Mouse (Mus musculus) lung, adult 2 months (tissue): ENCODE data around the gene Papss1. TPM values are rescaled to one million over a fixed set of nuclear protein-coding genes. Genes with fewer than 3 reads are reported as not detected.

Source experiments
- DNase-seq: peaks from one replicate; pipeline ENCODE4 v3.0.0; 2022
- H3K4me1 ChIP-seq: fragments of 200-500 bp; 2 replicates; pipeline ENCODE4 v1.6.1; 2011; ENCODE audit warnings: low read length; ENCODE audit not compliant: control insufficient read depth, insufficient read depth
- H3K4me3 ChIP-seq: fragments of 200-500 bp; replicated peaks from 2 replicates; pipeline ENCODE3; 2011; ENCODE audit warnings: low read depth, mild to moderate bottlenecking, control low read depth, low read length; ENCODE audit errors: extremely low read depth
- CTCF ChIP-seq: fragments of 200-500 bp; IDR thresholded peaks from 2 replicates; pipeline ENCODE4 v1.5.1; 2011; ENCODE audit warnings: mild to moderate bottlenecking, low read length, control low read depth; ENCODE audit not compliant: insufficient read depth
- POLR2A ChIP-seq: fragments of 200-500 bp; IDR thresholded peaks from 2 replicates; pipeline ENCODE4 v1.6.1; 2011; ENCODE audit warnings: low read depth, mild to moderate bottlenecking, control low read depth, low read length, borderline replicate concordance; ENCODE audit errors: extremely low read depth
- WGBS: fragments of 180-500 bp; shearing (Covaris S2); methylation state at CpG from one replicate; pipeline ENCODE4 v1.1.7; 2018; 5-methylcytosine and 5-hydroxymethylcytosine counted together
- polyA plus RNA-seq: library from polyadenylated mRNA; depleted of rRNA; stranded (reverse); fragments of >200 nt; gene quantifications from 2 replicates; pipeline ENCODE4 v1.2.3, GENCODE M21; 2012

The Papss1 gene
- polyA plus RNA-seq, 1 experiment: 36.0 TPM

DNA sequence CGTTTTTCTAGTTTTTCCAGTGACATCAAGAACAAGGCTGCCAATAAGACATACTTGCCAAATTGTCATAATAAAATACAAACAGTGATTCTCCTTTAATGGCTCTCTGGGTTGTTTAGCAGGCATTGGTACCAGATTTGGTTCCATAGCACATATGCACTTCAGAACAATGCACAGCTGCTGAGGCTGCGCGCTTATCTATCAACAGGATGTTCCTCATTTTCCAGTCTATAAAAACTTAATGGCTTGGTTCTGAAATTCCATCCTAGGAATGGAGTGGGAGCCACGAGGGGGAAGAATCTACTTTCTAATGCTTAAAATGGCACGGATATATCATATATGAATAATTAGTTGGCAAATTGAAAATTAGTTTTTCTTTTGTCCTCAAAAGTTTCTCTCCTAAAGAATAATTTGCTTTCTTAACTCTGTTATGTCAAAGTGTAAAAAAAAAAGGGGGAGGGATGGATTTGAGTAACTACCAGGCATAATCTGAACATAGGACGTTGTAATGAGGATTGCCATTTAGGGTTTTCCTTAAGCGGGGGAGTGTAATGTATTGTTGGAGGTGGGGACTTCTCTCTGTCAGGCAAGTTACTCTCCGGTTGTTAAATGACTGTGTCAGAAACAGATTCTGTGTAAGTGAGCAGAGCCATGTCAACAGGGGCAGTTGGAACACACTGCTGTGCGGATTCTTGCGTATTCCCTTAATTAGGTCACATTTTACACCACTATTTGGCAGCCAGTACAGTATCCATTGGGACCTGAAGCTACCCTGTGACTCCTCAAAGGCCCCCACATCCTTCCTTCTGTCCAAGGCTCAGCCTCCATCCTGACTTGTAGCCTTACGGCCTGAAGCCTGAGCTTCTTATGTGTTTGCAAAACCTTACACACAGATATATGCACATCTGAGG is 66.1 kb downstream of the Papss1 start:
- no peak for TF ChIP-seq CTCF
- TF ChIP-seq POLR2A: no peak
- WGBS: 74% methylated on average over 11 of the region's 11 CpGs

DNA sequence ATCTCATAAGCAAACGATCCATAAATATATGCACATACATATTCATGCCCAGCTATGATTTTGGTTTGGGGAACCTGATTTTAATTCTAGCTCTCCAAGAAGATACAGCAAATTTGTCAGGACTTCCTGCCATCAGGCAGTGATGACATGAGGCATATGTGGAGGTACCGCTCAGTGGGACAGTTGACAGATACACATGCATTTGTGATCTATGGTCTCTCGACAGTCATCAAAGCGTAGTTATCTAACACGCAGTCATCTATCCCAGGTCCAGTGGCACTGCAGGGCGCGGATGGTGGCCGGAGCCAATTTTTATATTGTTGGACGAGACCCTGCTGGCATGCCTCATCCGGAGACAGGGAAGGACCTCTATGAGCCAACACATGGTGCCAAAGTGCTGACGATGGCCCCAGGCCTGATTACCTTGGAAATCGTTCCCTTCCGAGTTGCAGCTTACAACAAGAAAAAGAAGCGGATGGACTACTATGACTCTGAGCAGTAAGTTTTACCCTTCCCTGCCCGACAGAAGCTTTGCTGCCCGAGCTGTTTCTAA is 66.8 kb downstream of the Papss1 start:
- Histone ChIP-seq H3K4me3 (no peak overlapping the region), H3K4me1 (no peaks in the 10 kb centered on the region)
- no peak for TF ChIP-seq POLR2A
- no peak for TF ChIP-seq CTCF
- no peak for DNase-seq
- 82% methylated on average over 16 of the region's 16 CpGs for WGBS

More for the DNA sequence above, 66.1 kb downstream of the Papss1 start:
- Histone ChIP-seq H3K4me3 (no peak overlapping the region), H3K4me1 (no peaks in the 10 kb centered on the region)
- no peak for DNase-seq

DNA sequence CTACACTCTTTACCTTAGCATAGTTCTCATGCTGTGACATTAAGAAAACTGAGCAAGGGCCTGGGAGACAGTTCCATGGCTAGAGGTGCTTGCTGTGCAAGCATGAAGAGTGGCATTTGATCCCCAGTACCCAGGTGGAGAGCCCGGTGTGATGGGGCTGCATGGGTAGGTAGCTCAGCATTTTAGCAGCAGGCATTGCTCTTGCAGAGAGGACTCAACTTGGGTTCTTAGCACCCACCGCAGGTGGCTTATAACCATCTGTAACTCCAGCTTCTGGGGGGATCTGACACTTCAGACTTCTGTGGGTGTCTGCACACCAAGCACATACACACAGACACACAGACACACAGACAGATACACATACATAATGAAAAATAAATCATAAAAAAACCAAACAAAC is 69.5 kb downstream of the Papss1 start:
- Histone ChIP-seq H3K4me1 (no peaks in the 10 kb centered on the region), H3K4me3 (no peak overlapping the region)
- DNase-seq: no peak
- WGBS: 93% methylated on average over 2 of the region's 2 CpGs
- TF ChIP-seq CTCF (no peak), POLR2A (no peak)

DNA sequence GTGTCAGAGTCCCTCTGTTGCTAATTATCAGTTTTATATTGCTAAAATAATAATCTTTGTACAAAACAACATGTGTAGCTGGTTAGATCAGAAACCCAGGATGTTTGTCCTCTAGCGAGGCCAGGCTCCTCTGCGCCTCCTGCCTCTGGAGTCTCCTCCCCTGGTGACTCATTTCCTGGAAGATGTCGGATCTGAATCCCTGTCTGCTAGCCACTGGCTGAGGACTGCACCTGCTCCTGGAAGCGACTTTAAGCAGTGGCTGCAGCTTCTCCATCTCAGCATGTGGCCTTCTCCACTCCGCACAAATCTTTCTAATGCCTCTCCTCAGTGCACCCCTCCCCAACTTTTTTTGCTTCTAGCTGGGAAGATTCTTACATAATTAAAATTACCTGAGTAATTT is 71.6 kb downstream of the Papss1 start:
- WGBS: 50% methylated on average over 5 of the region's 5 CpGs
- no peak for TF ChIP-seq CTCF
- TF ChIP-seq POLR2A: no peak
- H3K4me3 ChIP-seq: no peak overlapping the region
- DNase-seq: no peak
- H3K4me1 ChIP-seq: no peaks in the 10 kb centered on the region

DNA sequence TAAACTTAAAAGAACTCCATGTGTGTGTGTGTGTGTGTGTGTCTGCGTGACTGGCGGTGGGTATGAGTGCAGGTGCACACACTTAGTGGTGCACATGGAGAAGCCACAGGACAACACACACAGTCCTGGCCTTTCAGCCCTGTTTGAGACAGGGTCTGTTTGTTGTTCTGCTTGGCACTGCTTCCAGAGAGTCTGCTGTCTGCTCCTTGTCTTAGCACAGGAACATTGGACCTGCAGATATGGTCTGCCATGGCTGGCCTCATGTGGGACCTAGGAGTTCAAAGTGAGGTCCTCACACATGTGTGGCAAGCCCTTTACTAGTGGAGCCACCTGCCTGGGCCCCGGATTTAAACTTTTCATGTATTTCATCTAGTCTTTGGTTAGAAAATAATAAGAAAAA is 72.4 kb downstream of the Papss1 start:
- DNase-seq: no peak
- no peak overlapping the region for H3K4me3 ChIP-seq
- no peak for TF ChIP-seq POLR2A
- H3K4me1 ChIP-seq: no peaks in the 10 kb centered on the region
- 93% methylated on average over 3 of the region's 3 CpGs for WGBS

DNA sequence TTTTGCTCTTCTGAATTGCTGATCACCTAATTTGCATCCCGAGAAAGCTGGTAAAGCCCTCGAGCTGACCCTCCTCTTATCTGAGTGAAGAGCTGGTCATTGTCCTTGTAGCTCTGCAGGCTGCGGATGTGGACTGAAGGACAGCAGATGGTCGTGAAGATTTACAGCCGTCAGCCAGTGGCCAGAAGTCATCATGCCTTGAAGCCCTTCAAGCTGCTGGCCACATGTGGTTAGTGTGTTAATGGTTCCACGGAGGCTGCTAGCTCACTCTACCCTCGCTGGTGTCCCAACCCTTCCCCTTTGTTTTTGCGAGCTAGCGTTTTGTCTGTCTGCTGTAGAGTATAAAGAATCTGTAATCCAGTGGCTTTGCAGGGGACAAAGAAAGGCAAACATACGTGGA is 73.1 kb downstream of the Papss1 start:
- no peak for DNase-seq
- no peaks in the 10 kb centered on the region for H3K4me1 ChIP-seq
- WGBS: 49% methylated on average over 10 of the region's 10 CpGs
- no peak overlapping the region for H3K4me3 ChIP-seq
- TF ChIP-seq CTCF (no peak), POLR2A (no peak)

DNA sequence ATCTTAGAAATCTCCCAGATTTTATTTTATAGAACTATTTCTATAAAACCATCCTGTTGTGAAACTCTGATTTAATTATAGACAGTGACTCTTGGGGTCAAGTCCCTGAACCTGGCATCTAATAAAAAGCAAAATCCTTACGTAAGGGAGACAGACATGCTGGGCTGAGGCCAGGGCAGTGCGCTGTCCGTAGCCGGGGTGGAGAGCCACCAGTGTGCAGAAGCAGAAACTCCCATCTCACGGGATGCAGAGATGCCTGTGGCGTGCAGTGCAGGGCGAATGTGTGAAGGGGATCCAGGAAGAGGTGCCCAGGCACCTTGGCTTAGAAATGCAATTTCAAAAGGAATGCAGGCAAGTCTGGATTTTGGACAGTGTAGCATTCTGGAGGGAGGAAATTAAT is 73.6 kb downstream of the Papss1 start:
- 73% methylated on average over 7 of the region's 7 CpGs for WGBS
- H3K4me3 ChIP-seq: no peak overlapping the region
- no peak for TF ChIP-seq POLR2A
- TF ChIP-seq CTCF: no peak
- no peak for DNase-seq
- no peaks in the 10 kb centered on the region for H3K4me1 ChIP-seq

DNA sequence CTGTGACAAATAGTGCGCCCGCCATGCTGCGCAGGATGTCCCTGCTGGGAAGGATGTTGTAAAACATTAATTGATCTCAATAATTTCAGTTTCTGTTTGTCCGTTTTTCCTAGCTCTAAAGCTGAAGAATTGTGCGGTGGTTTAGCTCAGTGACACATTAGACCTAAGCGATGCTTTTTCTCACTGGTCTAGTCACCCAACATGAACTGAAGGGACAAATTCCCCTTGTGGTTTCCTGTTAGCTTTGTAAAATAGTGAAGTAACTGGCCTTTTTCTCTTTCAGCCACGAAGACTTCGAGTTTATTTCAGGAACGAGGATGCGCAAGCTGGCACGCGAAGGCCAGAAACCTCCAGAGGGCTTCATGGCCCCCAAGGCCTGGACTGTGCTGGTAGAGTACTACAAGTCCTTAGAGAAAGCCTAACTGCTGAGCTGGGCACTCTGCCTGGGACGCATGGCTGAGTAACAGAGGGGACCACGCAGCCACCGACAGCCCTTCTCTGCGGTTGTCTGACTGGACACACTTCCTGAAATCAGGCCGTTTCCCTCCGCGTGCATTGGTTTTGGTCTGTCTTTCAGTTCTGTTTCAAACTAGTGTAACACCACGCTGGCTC is 78.2 kb downstream of the Papss1 start:
- H3K4me3 ChIP-seq: no peak overlapping the region
- peaks cover 4% of the 10 kb centered on the region for H3K4me1 ChIP-seq
- TF ChIP-seq POLR2A (no peak), CTCF (no peak)
- peak; percentile 9 for DNase-seq
- 82% methylated on average over 20 of the region's 20 CpGs for WGBS

DNA sequence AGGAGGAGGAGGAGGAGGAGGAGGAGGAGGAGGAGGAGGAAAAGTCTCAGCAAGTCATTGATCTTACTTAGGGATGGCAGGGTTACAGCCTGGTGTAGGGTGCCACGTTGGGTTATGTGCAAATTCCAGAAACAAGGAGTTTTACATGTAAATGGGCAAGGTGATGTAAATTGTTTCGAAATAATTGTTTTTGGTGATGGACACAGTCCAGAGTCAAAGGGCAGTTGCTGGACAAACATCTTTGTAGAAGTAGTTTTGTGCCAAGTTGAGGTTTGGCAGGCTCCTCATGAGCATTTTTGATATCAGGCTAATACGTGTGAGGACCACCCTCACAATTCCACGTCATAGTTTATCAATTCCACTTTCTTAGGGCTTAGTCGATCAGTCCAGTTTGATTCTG is 80.6 kb downstream of the Papss1 start:
- WGBS: 55% methylated on average over 5 of the region's 5 CpGs
- no peak overlapping the region for H3K4me3 ChIP-seq

DNA sequence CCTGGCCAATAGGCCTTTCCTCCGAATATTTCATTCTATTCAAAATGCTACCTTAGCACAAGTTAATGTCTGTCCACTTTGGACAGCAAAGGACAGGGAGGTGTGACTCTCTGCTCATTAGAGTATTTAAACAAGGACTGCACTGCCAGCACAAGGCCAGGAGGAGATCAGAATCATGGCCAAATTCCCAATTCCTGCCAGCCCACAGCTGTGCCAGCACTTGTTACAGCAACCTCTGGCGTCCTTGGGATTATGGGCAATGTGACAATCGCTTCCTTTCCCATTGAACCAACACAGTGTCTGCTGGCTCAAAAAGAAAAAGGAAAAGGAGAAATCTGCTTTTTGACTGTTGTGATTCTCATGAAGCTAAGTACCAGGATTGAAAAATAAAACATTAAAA is 89.8 kb downstream of the Papss1 start:
- Histone ChIP-seq H3K4me1 (no peaks in the 10 kb centered on the region), H3K4me3 (no peak overlapping the region)
- 72% methylated on average over 3 of the region's 3 CpGs for WGBS
- DNase-seq: no peak
- TF ChIP-seq POLR2A: no peak
- no peak for TF ChIP-seq CTCF

More for the DNA sequence above, 80.6 kb downstream of the Papss1 start:
- TF ChIP-seq CTCF (no peak), POLR2A (no peak)
- peaks cover 4% of the 10 kb centered on the region for H3K4me1 ChIP-seq
- no peak for DNase-seq
